Mouse (Mus musculus): ENCODE measurements around the gene Tnfaip8l2. TPM values are rescaled to one million over a fixed set of nuclear protein-coding genes. Genes with fewer than 3 reads are reported as not detected.

Tnfaip8l2 gene
- polyA plus RNA-seq (2014; fragmentation: Nextera tagmentation; extraction: Ambion mirVana) = 0.92 and 3.4 TPM in 2 replicates

- no peak within 1 kb of the TSS for H3K4me3 ChIP-seq (replicated peaks; ENCODE audit: low read depth, low read length)
- no peak for ATAC-seq (ENCODE audit: low FRiP score, low TSS enrichment)
- peaks cover 24% of the 10 kb centered on the region for H3K36me3 ChIP-seq (ENCODE audit: control insufficient read depth, insufficient read depth, low read length)
- H3K4me1 ChIP-seq (ENCODE audit: control insufficient read depth, insufficient read depth, low read length) = no peaks in the 10 kb centered on the region
- no peak for DNase-seq
- no peak within 1 kb of the TSS for H3K27ac ChIP-seq (replicated peaks; ENCODE audit: low read depth, low read length)
- no peaks in the 10 kb centered on the region for H3K27me3 ChIP-seq (ENCODE audit: control insufficient read depth, insufficient read depth, low read length)
- no peak within 1 kb of the TSS for H3K9ac ChIP-seq (replicated peaks; ENCODE audit: low read length)
- H3K9me3 ChIP-seq (ENCODE audit: control insufficient read depth, low read length) = no peaks in the 10 kb centered on the region
- WGBS = 85% methylated on average over 10 of the region's 10 CpGs
- H3K4me2 ChIP-seq (ENCODE audit: low read length) = no peak within 1 kb of the TSS
Observed at GRCm38 (mm10) chr3:95141952-95142616, at the start of gene Tnfaip8l2. Tnfaip8l2 (minus strand) TSS chr3:95142360.

DNA sequence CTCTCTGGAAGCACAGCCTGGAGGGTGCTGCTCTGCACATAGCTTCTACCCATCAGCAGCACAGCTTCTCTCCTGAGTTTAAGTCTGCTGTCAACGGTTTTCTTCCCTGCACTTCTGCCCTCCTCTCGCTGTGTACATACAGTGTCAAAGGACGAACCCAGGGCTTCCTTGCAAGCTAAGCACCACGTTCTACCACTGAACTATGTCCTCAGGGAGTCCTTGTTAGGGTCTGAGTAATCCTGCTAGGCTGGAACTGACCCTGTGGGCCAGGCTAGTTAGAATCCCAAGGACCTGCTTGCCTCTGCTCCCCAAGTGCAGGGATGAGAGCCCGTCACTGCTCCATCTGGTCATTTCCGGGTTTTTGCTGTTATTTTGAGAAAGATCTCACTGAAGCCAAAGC is 44.7 kb upstream of the Tnfaip8l2 start:
- Histone ChIP-seq H3K9ac (replicated peaks; ENCODE audit: low read length) (no peak overlapping the region), H3K27me3 (ENCODE audit: control insufficient read depth, insufficient read depth, low read length) (no peaks in the 10 kb centered on the region), H3K27ac (replicated peaks; ENCODE audit: low read depth, low read length) (no peak overlapping the region), H3K9me3 (ENCODE audit: control insufficient read depth, low read length) (no peaks in the 10 kb centered on the region), H3K4me2 (ENCODE audit: low read length) (no peak overlapping the region), H3K36me3 (ENCODE audit: control insufficient read depth, insufficient read depth, low read length) (peaks cover 66% of the 10 kb centered on the region), H3K4me1 (ENCODE audit: control insufficient read depth, insufficient read depth, low read length) (no peaks in the 10 kb centered on the region), H3K4me3 (replicated peaks; ENCODE audit: low read depth, low read length) (no peak overlapping the region)
- DNase-seq (no peak), ATAC-seq (ENCODE audit: low FRiP score, low TSS enrichment) (no peak)
- 92% methylated on average over 6 of the region's 6 CpGs for WGBS

- no peak overlapping the region for H3K4me3 ChIP-seq (replicated peaks; ENCODE audit: low read depth, low read length)
Observed at GRCm38 (mm10) chr3:95186100-95186499, 43.9 kb upstream of the Tnfaip8l2 start.

DNA sequence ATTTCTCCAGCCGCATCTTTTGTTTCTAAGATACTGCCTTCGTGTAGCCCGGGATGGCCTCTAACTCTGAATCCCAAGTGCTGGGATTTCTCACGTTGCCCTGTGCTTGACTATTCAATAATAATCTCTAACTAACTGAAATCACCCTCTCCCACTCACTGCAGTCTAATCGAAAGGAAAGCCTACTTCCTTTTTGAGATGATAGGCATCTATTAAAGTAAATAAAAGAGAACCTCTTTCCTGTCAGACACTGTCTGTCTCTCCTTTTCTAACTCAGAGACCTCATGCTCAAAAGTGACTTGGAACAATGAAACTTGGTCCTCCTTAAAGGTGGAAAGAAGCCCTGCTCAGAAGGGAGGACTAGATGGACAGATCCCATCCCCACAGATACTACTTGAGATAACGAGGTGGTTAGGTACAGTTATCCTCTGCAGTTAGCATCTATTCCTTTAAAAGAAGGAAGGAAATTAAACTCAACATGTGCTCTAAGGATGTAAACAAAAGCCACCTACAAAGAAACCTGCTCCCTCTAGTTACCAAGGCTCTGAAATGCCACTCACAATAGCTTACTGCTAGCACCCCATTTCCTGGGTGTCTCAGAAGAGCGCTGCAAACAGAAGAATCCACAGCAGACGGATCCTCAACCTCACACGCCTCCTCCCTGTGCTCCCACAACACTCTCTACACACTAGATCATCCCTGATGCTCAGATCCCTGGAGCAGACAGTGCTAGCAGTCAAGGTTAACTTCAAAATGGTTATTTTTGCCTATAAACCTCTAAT is 42.8 kb upstream of the Tnfaip8l2 start:
- Histone ChIP-seq H3K4me2 (ENCODE audit: low read length) (no peak overlapping the region), H3K4me3 (replicated peaks; ENCODE audit: low read depth, low read length) (no peak overlapping the region), H3K27me3 (ENCODE audit: control insufficient read depth, insufficient read depth, low read length) (no peaks in the 10 kb centered on the region), H3K4me1 (ENCODE audit: control insufficient read depth, insufficient read depth, low read length) (no peaks in the 10 kb centered on the region), H3K9ac (replicated peaks; ENCODE audit: low read length) (no peak overlapping the region), H3K9me3 (ENCODE audit: control insufficient read depth, low read length) (no peaks in the 10 kb centered on the region), H3K36me3 (ENCODE audit: control insufficient read depth, insufficient read depth, low read length) (peaks cover 61% of the 10 kb centered on the region), H3K27ac (replicated peaks; ENCODE audit: low read depth, low read length) (no peak overlapping the region)
- DNase-seq (no peak), ATAC-seq (ENCODE audit: low FRiP score, low TSS enrichment) (no peak)
- WGBS = 93% methylated on average over 9 of the region's 9 CpGs

More at GRCm38 (mm10) chr3:95186100-95186499, 43.9 kb upstream of the Tnfaip8l2 start:
- DNase-seq (no peak), ATAC-seq (ENCODE audit: low FRiP score, low TSS enrichment) (no peak)
- Histone ChIP-seq H3K9me3 (ENCODE audit: control insufficient read depth, low read length) (no peaks in the 10 kb centered on the region), H3K9ac (replicated peaks; ENCODE audit: low read length) (no peak overlapping the region), H3K4me1 (ENCODE audit: control insufficient read depth, insufficient read depth, low read length) (no peaks in the 10 kb centered on the region), H3K27ac (replicated peaks; ENCODE audit: low read depth, low read length) (no peak overlapping the region), H3K4me2 (ENCODE audit: low read length) (no peak overlapping the region), H3K27me3 (ENCODE audit: control insufficient read depth, insufficient read depth, low read length) (no peaks in the 10 kb centered on the region), H3K36me3 (ENCODE audit: control insufficient read depth, insufficient read depth, low read length) (peaks cover 66% of the 10 kb centered on the region)
- WGBS = 89% methylated on average over 2 of the region's 2 CpGs

GRCm38 (mm10) chr3:95181841-95182240 is 39.7 kb upstream of the Tnfaip8l2 start:
- no peak overlapping the region for H3K4me3 ChIP-seq (replicated peaks; ENCODE audit: low read depth, low read length)
- H3K4me1 ChIP-seq (ENCODE audit: control insufficient read depth, insufficient read depth, low read length) = no peaks in the 10 kb centered on the region
- ATAC-seq (ENCODE audit: low FRiP score, low TSS enrichment) (no peak), DNase-seq (no peak)
- H3K27me3 ChIP-seq (ENCODE audit: control insufficient read depth, insufficient read depth, low read length) = no peaks in the 10 kb centered on the region
- H3K36me3 ChIP-seq (ENCODE audit: control insufficient read depth, insufficient read depth, low read length) = peaks cover 30% of the 10 kb centered on the region
- no peak overlapping the region for H3K9ac ChIP-seq (replicated peaks; ENCODE audit: low read length)
- H3K9me3 ChIP-seq (ENCODE audit: control insufficient read depth, low read length) = no peaks in the 10 kb centered on the region
- no peak overlapping the region for H3K27ac ChIP-seq (replicated peaks; ENCODE audit: low read depth, low read length)
- 71% methylated on average over 1 of the region's 1 CpGs for WGBS
- H3K4me2 ChIP-seq (ENCODE audit: low read length) = no peak overlapping the region

GRCm38 (mm10) chr3:95179890-95180289 is 37.7 kb upstream of the Tnfaip8l2 start:
- ATAC-seq (ENCODE audit: low FRiP score, low TSS enrichment) (no peak), DNase-seq (no peak)
- Histone ChIP-seq H3K4me3 (replicated peaks; ENCODE audit: low read depth, low read length) (no peak overlapping the region), H3K9ac (replicated peaks; ENCODE audit: low read length) (no peak overlapping the region), H3K4me1 (ENCODE audit: control insufficient read depth, insufficient read depth, low read length) (no peaks in the 10 kb centered on the region), H3K27ac (replicated peaks; ENCODE audit: low read depth, low read length) (no peak overlapping the region), H3K36me3 (ENCODE audit: control insufficient read depth, insufficient read depth, low read length) (peaks cover 12% of the 10 kb centered on the region), H3K4me2 (ENCODE audit: low read length) (no peak overlapping the region), H3K27me3 (ENCODE audit: control insufficient read depth, insufficient read depth, low read length) (no peaks in the 10 kb centered on the region), H3K9me3 (ENCODE audit: control insufficient read depth, low read length) (no peaks in the 10 kb centered on the region)
- 81% methylated on average over 3 of the region's 3 CpGs for WGBS

GRCm38 (mm10) chr3:95178948-95179347 is 36.8 kb upstream of the Tnfaip8l2 start:
- DNase-seq = no peak
- Histone ChIP-seq H3K27me3 (ENCODE audit: control insufficient read depth, insufficient read depth, low read length) (no peaks in the 10 kb centered on the region), H3K9ac (replicated peaks; ENCODE audit: low read length) (no peak overlapping the region), H3K4me1 (ENCODE audit: control insufficient read depth, insufficient read depth, low read length) (no peaks in the 10 kb centered on the region), H3K27ac (replicated peaks; ENCODE audit: low read depth, low read length) (no peak overlapping the region), H3K4me3 (replicated peaks; ENCODE audit: low read depth, low read length) (no peak overlapping the region), H3K36me3 (ENCODE audit: control insufficient read depth, insufficient read depth, low read length) (peaks cover 4% of the 10 kb centered on the region), H3K9me3 (ENCODE audit: control insufficient read depth, low read length) (no peaks in the 10 kb centered on the region), H3K4me2 (ENCODE audit: low read length) (no peak overlapping the region)
- 88% methylated on average over 5 of the region's 5 CpGs for WGBS
- no peak for ATAC-seq (ENCODE audit: low FRiP score, low TSS enrichment)

GRCm38 (mm10) chr3:95177583-95177982 is 35.4 kb upstream of the Tnfaip8l2 start:
- H3K36me3 ChIP-seq (ENCODE audit: control insufficient read depth, insufficient read depth, low read length) = peaks cover 15% of the 10 kb centered on the region
- no peak overlapping the region for H3K27ac ChIP-seq (replicated peaks; ENCODE audit: low read depth, low read length)
- H3K4me2 ChIP-seq (ENCODE audit: low read length) = no peak overlapping the region
- H3K4me1 ChIP-seq (ENCODE audit: control insufficient read depth, insufficient read depth, low read length) = peaks cover 7% of the 10 kb centered on the region; the same call in 1 of the 2 replicates
- 83% methylated on average over 6 of the region's 6 CpGs for WGBS
- H3K27me3 ChIP-seq (ENCODE audit: control insufficient read depth, insufficient read depth, low read length) = peaks cover 4% of the 10 kb centered on the region; the same call in 1 of the 2 replicates
- ATAC-seq (ENCODE audit: low FRiP score, low TSS enrichment) (no peak), DNase-seq (no peak)
- H3K4me3 ChIP-seq (replicated peaks; ENCODE audit: low read depth, low read length) = no peak overlapping the region
- no peak overlapping the region for H3K9ac ChIP-seq (replicated peaks; ENCODE audit: low read length)
- no peaks in the 10 kb centered on the region for H3K9me3 ChIP-seq (ENCODE audit: control insufficient read depth, low read length)
